Mouse (Mus musculus) midbrain, embryonic 15.5 days (tissue): Measurements from ENCODE around the gene H2-Q10. TPM values are rescaled to one million over a fixed set of nuclear protein-coding genes. Genes with fewer than 3 reads are reported as not detected.

ENCODE experiments used
- polyA plus RNA-seq: library from polyadenylated mRNA; unstranded; fragments of >200 nt; fragmentation: Nextera tagmentation; extraction: Ambion mirVana; gene quantifications from 2 replicates; pipeline ENCODE4 v1.2.1, GENCODE M21; 2015

The H2-Q10 gene
- polyA plus RNA-seq, 1 experiment from 2014 or later: 0.26 TPM

Other genes with a start within 250 kb of the H2-Q10 start
- gene Gm16181, start 249.3 kb upstream of the H2-Q10 start, polyA plus RNA-seq: 1.6 TPM in 1 of 2 replicates, not detected in the other
- 94.4 and 100 TPM in 2 replicates for gene Atp6v1g2, start 236.4 kb upstream of the H2-Q10 start, polyA plus RNA-seq
- 11.7 and 11.8 TPM in 2 replicates for gene Nfkbil1, start 234.3 kb upstream of the H2-Q10 start, polyA plus RNA-seq
- 379 and 391 TPM in 2 replicates for gene Ddx39b, start 228.3 kb upstream of the H2-Q10 start, polyA plus RNA-seq
- gene H2-D1, start 207.4 kb upstream of the H2-Q10 start, polyA plus RNA-seq: 93.4 and 105 TPM in 2 replicates
- gene H2-Q1, start 149.7 kb upstream of the H2-Q10 start, polyA plus RNA-seq: 0.54 and 0.70 TPM in 2 replicates
- gene H2-Q2, start 127.8 kb upstream of the H2-Q10 start, polyA plus RNA-seq: 3.0 and 3.8 TPM in 2 replicates
- gene H2-Q4, start 90.5 kb upstream of the H2-Q10 start, polyA plus RNA-seq: 0.88 and 1.3 TPM in 2 replicates
- gene H2-Q6, start 45.2 kb upstream of the H2-Q10 start, polyA plus RNA-seq: 0.89 and 1.1 TPM in 2 replicates
- gene H2-Q7, start 30.9 kb upstream of the H2-Q10 start, polyA plus RNA-seq: 2.7 and 4.0 TPM in 2 replicates
- 0.12 TPM in 1 of 2 replicates, not detected in the other for gene Pou5f1, start 35.9 kb downstream of the H2-Q10 start, polyA plus RNA-seq
- 10.8 and 13.1 TPM in 2 replicates for gene Tcf19, start 46.7 kb downstream of the H2-Q10 start, polyA plus RNA-seq
- gene Cchcr1, start 47.0 kb downstream of the H2-Q10 start, polyA plus RNA-seq: 3.5 and 3.7 TPM in 2 replicates
- 0.56 and 0.96 TPM in 2 replicates for gene Psors1c2, start 63.1 kb downstream of the H2-Q10 start, polyA plus RNA-seq
- 0.06 TPM in 2 replicates for gene Cdsn, start 82.0 kb downstream of the H2-Q10 start, polyA plus RNA-seq
- not detected in 2 replicates for gene 2300002M23Rik, start 97.4 kb downstream of the H2-Q10 start, polyA plus RNA-seq
- gene Sfta2, start 131.5 kb downstream of the H2-Q10 start, polyA plus RNA-seq: not detected in 2 replicates
- not detected in 2 replicates for gene Gm9573, start 156.5 kb downstream of the H2-Q10 start, polyA plus RNA-seq
- gene Mucl3, start 173.6 kb downstream of the H2-Q10 start, polyA plus RNA-seq: not detected in 2 replicates
- 16.3 and 16.5 TPM in 2 replicates for gene Vars2, start 197.5 kb downstream of the H2-Q10 start, polyA plus RNA-seq
- gene Gtf2h4, start 203.7 kb downstream of the H2-Q10 start, polyA plus RNA-seq: 27.6 and 29.5 TPM in 2 replicates
- gene Ddr1, start 234.5 kb downstream of the H2-Q10 start, polyA plus RNA-seq: 107 and 118 TPM in 2 replicates